Mouse (Mus musculus) cerebellum, adult 11 months (tissue): ENCODE measurements at regions not wholly inside any gene's neighbourhood (a gene's known extent, or its start where the extent isn't known, plus 50 kb on each side); places are given as distances from the start of the nearest gene placed in this dataset.
"Not testable (repeated sequence)": the region's sequence is repeated elsewhere in the genome, so short reads cannot be mapped to it uniquely, and the experiment has no call there.

Experiments used
- DNase-seq: peaks from one replicate; pipeline ENCODE4 v3.0.0; 2022

- peak; percentile 94 for DNase-seq
Measured at GRCm38 (mm10) chr15:31989593-31990290, 187.3 kb upstream of the Tas2r119 start.

GRCm38 (mm10) chr15:31997996-31998395, 179.1 kb upstream of the Tas2r119 start:
- no peak for DNase-seq

- DNase-seq = no peak
Measured at GRCm38 (mm10) chr15:31999553-31999952, 177.5 kb upstream of the Tas2r119 start.

GRCm38 (mm10) chr15:32002950-32003422, 174.1 kb upstream of the Tas2r119 start:
- peak; percentile 46 for DNase-seq

GRCm38 (mm10) chr15:32003489-32003888, 173.6 kb upstream of the Tas2r119 start:
- DNase-seq = no peak

- DNase-seq = no peak
Measured at GRCm38 (mm10) chr15:32005986-32006385, 171.1 kb upstream of the Tas2r119 start.

GRCm38 (mm10) chr15:32009818-32010217, 167.3 kb upstream of the Tas2r119 start:
- DNase-seq = no peak

- DNase-seq = no peak
Measured at GRCm38 (mm10) chr15:32012044-32012443, 165.0 kb upstream of the Tas2r119 start.

- no peak for DNase-seq
Measured at GRCm38 (mm10) chr15:32012838-32013237, 164.3 kb upstream of the Tas2r119 start.

- no peak for DNase-seq
Measured at GRCm38 (mm10) chr15:32015169-32015568, 161.9 kb upstream of the Tas2r119 start.

- DNase-seq = no peak
Measured at GRCm38 (mm10) chr15:32020323-32021008, 156.6 kb upstream of the Tas2r119 start.

GRCm38 (mm10) chr15:32021009-32021602, 156.0 kb upstream of the Tas2r119 start:
- no peak for DNase-seq

GRCm38 (mm10) chr15:32034091-32034490, 143.0 kb upstream of the Tas2r119 start:
- no peak for DNase-seq

- no peak for DNase-seq
Measured at GRCm38 (mm10) chr15:32034790-32035189, 142.3 kb upstream of the Tas2r119 start.

- DNase-seq = peak; percentile 77
Measured at GRCm38 (mm10) chr15:32041764-32042163, 135.3 kb upstream of the Tas2r119 start.

GRCm38 (mm10) chr15:32042173-32042572, 134.9 kb upstream of the Tas2r119 start:
- DNase-seq = no peak

- no peak for DNase-seq
Measured at GRCm38 (mm10) chr15:32042589-32042988, 134.5 kb upstream of the Tas2r119 start.

- DNase-seq = no peak
Measured at GRCm38 (mm10) chr15:32043207-32043606, 133.9 kb upstream of the Tas2r119 start.

- DNase-seq = not testable (repeated sequence)
Measured at GRCm38 (mm10) chr15:32043670-32044069, 133.4 kb upstream of the Tas2r119 start.

- DNase-seq = no peak
Measured at GRCm38 (mm10) chr15:32048836-32049235, 128.3 kb upstream of the Tas2r119 start.

- no peak for DNase-seq
Measured at GRCm38 (mm10) chr15:32061573-32061972, 115.5 kb upstream of the Tas2r119 start.

- DNase-seq = peak; percentile 4
Measured at GRCm38 (mm10) chr15:32082109-32082508, 95.0 kb upstream of the Tas2r119 start.

GRCm38 (mm10) chr15:32093889-32094288, 83.2 kb upstream of the Tas2r119 start:
- DNase-seq = no peak

GRCm38 (mm10) chr15:32095554-32095953, 81.5 kb upstream of the Tas2r119 start:
- DNase-seq = no peak
